Mouse (Mus musculus) small intestine, adult 2 months (tissue): ENCODE results near the gene Ninj2.

Experiments used
- CTCF ChIP-seq: fragments of 200-500 bp; IDR thresholded peaks from 2 replicates; pipeline ENCODE4 v1.5.1; 2012; ENCODE audit warnings: low read depth, mild to moderate bottlenecking, control low read depth, inconsistent platforms, low read length, moderate library complexity, mixed read lengths; ENCODE audit not compliant: insufficient replicate concordance, insufficient read length; ENCODE audit errors: extremely low read depth
- POLR2A ChIP-seq: fragments of 200-500 bp; IDR thresholded peaks from 2 replicates; pipeline ENCODE4 v1.6.1; 2012; ENCODE audit warnings: low read depth, mild to moderate bottlenecking, control low read depth, inconsistent platforms, low read length, moderate library complexity

- TF ChIP-seq POLR2A (no peak), CTCF (no peak)
Observed at GRCm38 (mm10) chr6:120193793-120194192, 100.6 kb downstream of the Ninj2 start.
